8 mouse cellular contexts compared by ENCODE assay signal in the genomic region with DNA sequence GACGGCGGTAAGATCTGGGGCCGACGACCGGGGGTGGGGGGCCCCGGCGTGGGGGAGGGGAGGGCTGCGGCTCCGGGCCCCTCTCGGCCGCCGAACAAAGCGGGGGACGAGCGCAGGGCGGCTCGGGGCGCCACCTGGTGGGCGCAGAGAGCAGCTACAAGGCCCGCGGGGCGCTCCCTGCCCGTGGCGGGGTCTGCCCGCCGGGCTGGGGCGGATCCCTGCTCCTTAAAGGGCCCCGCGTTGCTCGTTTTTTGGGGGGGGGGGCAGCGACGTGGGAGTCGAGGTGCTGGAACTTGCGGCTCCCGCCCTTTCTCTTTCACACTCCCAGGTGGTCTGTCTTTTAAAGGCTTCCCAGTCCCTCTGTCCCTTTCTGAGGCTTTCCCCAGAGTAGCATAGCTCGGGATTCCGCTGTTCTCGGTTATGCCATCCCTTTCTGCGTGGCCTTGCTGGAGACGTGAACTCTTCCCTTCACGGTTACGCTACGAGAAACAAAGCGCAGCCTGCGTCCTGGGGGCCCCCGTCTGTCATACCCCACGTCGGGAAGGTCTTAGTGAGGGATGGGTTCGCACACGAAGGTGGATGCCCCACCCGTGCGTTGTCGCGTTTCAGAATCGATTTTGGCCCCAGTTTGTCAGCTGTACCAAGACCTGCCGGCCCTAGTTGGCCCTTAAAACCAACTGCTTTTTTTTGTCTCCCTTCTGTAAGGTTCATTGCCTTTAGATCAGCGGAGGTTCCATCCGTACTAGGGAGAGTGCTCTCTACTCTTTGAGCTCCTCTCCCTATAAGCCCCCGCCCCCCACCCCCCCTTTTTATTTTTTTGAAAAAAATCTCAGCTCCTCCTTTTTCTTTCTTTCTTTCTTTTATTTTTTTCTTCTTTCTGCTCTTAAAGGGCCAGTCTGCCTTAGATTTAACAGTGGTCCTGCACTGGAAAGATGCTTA. TPM values are rescaled to one million over a fixed set of nuclear protein-coding genes. Genes with fewer than 3 reads are reported as not detected.
A peak's percentile ranks its signal among the peaks of the same experiment; 100 is the strongest.
DNase-seq lines count a peak whose midpoint lies in the region; ATAC-seq and TF ChIP-seq lines count a peak whose summit lies in the region.

No protein-coding gene starts in this region.

- peak; percentile 65 for ATAC-seq in forebrain, embryonic 15.5 days (replicated peaks)

- H3K4me2 ChIP-seq in forebrain, embryonic 15.5 days (replicated peaks), result peak overlapping the region; percentile 76

- H3K27ac ChIP-seq in MEL (ENCODE audit: control insufficient read depth, low read depth, low read length), result peak overlapping the region; percentile 26
- peak overlapping the region; percentile 98 for H3K27ac ChIP-seq in forebrain, embryonic 15.5 days (replicated peaks)

- TF ChIP-seq CTCF in MEL (IDR thresholded peaks at IDR 0.05 in 2 of 3, conservative IDR thresholded peaks at IDR 0.05 in 1 of 3; ENCODE audit: control insufficient read depth in 1 of 3, insufficient read depth in 1 of 3, low read depth in 2 of 3, low read length in 3 of 3, poor library complexity in 1 of 3, severe bottlenecking in 1 of 3), result peak in 2 of 3 experiments; percentile 72 to 96; a peak in 5 of 6 replicates

- under 1% methylated on average over 53 of the region's 59 CpGs for WGBS in forebrain, embryonic 15.5 days

- H3K9me3 ChIP-seq in MEL (replicated peaks; ENCODE audit: insufficient read depth, low read length), result no peaks in the 10 kb centered on the region
- H3K9me3 ChIP-seq in forebrain, embryonic 15.5 days, result no peaks in the 10 kb centered on the region

- no peak for TF ChIP-seq EP300 in MEL (IDR thresholded peaks at IDR 0.05; ENCODE audit: low read depth in 1 of 2, low read length in 2 of 2)

- no peaks in the 10 kb centered on the region; a peak in 1 of 4 replicates for H3K27me3 ChIP-seq in MEL (ENCODE audit: control insufficient read depth in 1 of 2, insufficient read depth in 2 of 2, low read length in 2 of 2)
- no peaks in the 10 kb centered on the region for H3K27me3 ChIP-seq in forebrain, embryonic 15.5 days

- H3K9ac ChIP-seq in MEL (ENCODE audit: control insufficient read depth, low read depth, low read length, poor library complexity, severe bottlenecking), result peak overlapping the region; percentile 78
- H3K9ac ChIP-seq in forebrain, embryonic 15.5 days (replicated peaks), result peak overlapping the region; percentile 89

- peak overlapping the region; percentile 88 for H3K4me3 ChIP-seq in MEL (ENCODE audit: control insufficient read depth in 1 of 2, insufficient read depth in 1 of 2, low read depth in 2 of 2, low read length in 2 of 2)
- peak overlapping the region; percentile 73 for H3K4me3 ChIP-seq in forebrain, embryonic 15.5 days

- H3K79me2 ChIP-seq in MEL (ENCODE audit: control insufficient read depth, insufficient read depth, low read length, poor library complexity), result peaks cover 19% of the 10 kb centered on the region

- H3K4me1 ChIP-seq in MEL (ENCODE audit: control insufficient read depth in 1 of 2, insufficient read depth in 2 of 2, low read length in 2 of 2), result peaks cover 4 to 21% of the 10 kb centered on the region in 2 experiments
- peaks cover 54% of the 10 kb centered on the region for H3K4me1 ChIP-seq in forebrain, embryonic 15.5 days

- intact Hi-C loops in heart, postnatal 25 days (cut with DNase I), result loop anchor here (1.0 to 2.0 kb wide), 3 partner anchors 35 to 150 kb away; partner anchors contain the start of gene Spindoc

- peaks cover 0 to 17% of the 10 kb centered on the region in 2 experiments; a peak in 2 of 4 replicates for H3K36me3 ChIP-seq in MEL (ENCODE audit: control insufficient read depth in 1 of 2, insufficient read depth in 2 of 2, low read length in 2 of 2)
- H3K36me3 ChIP-seq in forebrain, embryonic 15.5 days, result 0 out of 2 replicates have a peak, but pooled peaks cover 6% of the 10 kb centered on the region

- no peak for TF ChIP-seq POLR2A in MEL (IDR thresholded peaks at IDR 0.05; ENCODE audit: control insufficient read depth in 1 of 2, insufficient read depth in 1 of 2, low read depth in 1 of 2, low read length in 2 of 2, poor library complexity in 1 of 2)

- DNase-seq in MEL (ENCODE audit: low read depth, low spot score), result peak; percentile 80
- peak; percentile 72 for DNase-seq in cerebellum, adult 11-12 months
- DNase-seq in heart, postnatal 25 days (ENCODE audit: low spot score), result peak; percentile 74
- DNase-seq in layer of hippocampus, postnatal 10 days (ENCODE audit: low spot score in 2 of 2), result peak; percentile 88 to 94
- peak; percentile 87 for DNase-seq in lung, postnatal 14 days
- DNase-seq in ovary, postnatal 14 days (ENCODE audit: low spot score), result peak; percentile 87
- DNase-seq in thymus, postnatal 10 days (ENCODE audit: low spot score in 2 of 2), result peak; percentile 77 to 90

- peak; percentile 63 for TF ChIP-seq RAD21 in MEL (IDR thresholded peaks at IDR 0.05; ENCODE audit: low read depth, low read length)

TF ChIP-seq in MEL, 35 proteins besides CTCF, POLR2A, EP300 and RAD21:
- TF ChIP-seq NELFE (IDR thresholded peaks at IDR 0.05; ENCODE audit: low read depth, low read length) (no peak), TCF12 (IDR thresholded peaks at IDR 0.05; ENCODE audit: low read depth, low read length) (no peak), E2F4 (IDR thresholded peaks at IDR 0.05; ENCODE audit: borderline replicate concordance, low read depth, low read length) (no peak), ZNF384 (IDR thresholded peaks at IDR 0.05; ENCODE audit: low read depth, low read length) (0 out of 2 replicates have a peak, but pooled peaks have one; percentile 4), HCFC1 (IDR thresholded peaks at IDR 0.05; ENCODE audit: low read depth, low read length) (peak; percentile 60), ETS1 (IDR thresholded peaks at IDR 0.05; ENCODE audit: low read depth, low read length) (no peak), SIN3A (IDR thresholded peaks at IDR 0.05; ENCODE audit: low read length) (peak; percentile 25; the same call in 1 of the 2 replicates), ZC3H11A (IDR thresholded peaks at IDR 0.05; ENCODE audit: low read depth, low read length) (peak; percentile 46), MAZ (IDR thresholded peaks at IDR 0.05; ENCODE audit: low read depth, low read length) (no peak; the same call in 1 of the 2 replicates), SMC3 (IDR thresholded peaks at IDR 0.05; ENCODE audit: low read depth, low read length) (peak; percentile 76), CHD1 (IDR thresholded peaks at IDR 0.05; ENCODE audit: low read depth, low read length) (0 out of 2 replicates have a peak, but pooled peaks have one; percentile 46), KAT2A (conservative IDR thresholded peaks at IDR 0.05; ENCODE audit: low read depth, low read length) (no peak), USF1 (IDR thresholded peaks at IDR 0.05; ENCODE audit: low read depth, low read length) (no peak)
TF ChIP-seq in MEL: peak in this region for 6.

RNA-seq across cellular contexts. Expression of gene 2700081O15Rik, which starts 0.8 kb away (rescaled TPM):
- 10.7 and 14.1 TPM in 2 replicates for total RNA-seq in MEL (2012; rRNA removed)
- 10 to 100 TPM in 1 of 2 experiments, not detected in 1; 18.0 TPM for polyA plus RNA-seq in MEL (2012; ENCODE audit: insufficient read depth in 1 of 2, insufficient read length in 2 of 2, low read depth in 1 of 2, low replicate concordance in 2 of 2, missing spikeins in 1 of 2)
- polyA plus RNA-seq in forebrain, embryonic 15.5 days (2015; fragmentation: Nextera tagmentation; extraction: Ambion mirVana), result 27.8 and 29.3 TPM in 2 replicates
- 10 to 100 TPM; 15.8 to 18.7 TPM for total RNA-seq in heart, postnatal 25 days (2021)
- 10 to 100 TPM; 70.8 to 72.1 TPM for total RNA-seq in layer of hippocampus, postnatal 10 days (2021)

RNA-seq across cellular contexts. Expression of gene Spindoc, which starts 35.4 kb away (rescaled TPM):
- total RNA-seq in MEL (2012; rRNA removed), result 12.8 and 13.0 TPM in 2 replicates
- 10 to 100 TPM in 1 of 2 experiments, not detected in 1; 54.1 TPM for polyA plus RNA-seq in MEL (2012; ENCODE audit: insufficient read depth in 1 of 2, insufficient read length in 2 of 2, low read depth in 1 of 2, low replicate concordance in 2 of 2, missing spikeins in 1 of 2)
- 38.7 and 43.9 TPM in 2 replicates for polyA plus RNA-seq in forebrain, embryonic 15.5 days (2015; fragmentation: Nextera tagmentation; extraction: Ambion mirVana)
- total RNA-seq in heart, postnatal 25 days (2021), result 10 to 100 TPM; 14.1 to 17.5 TPM
- 10 to 100 TPM; 39.0 to 45.6 TPM for total RNA-seq in layer of hippocampus, postnatal 10 days (2021)

Comparison
In these comparisons a context has a peak if more than half of its experiments do, and no peak if none do; other contexts are left out.
1. Peak in every context shown above with its lines: DNase-seq, ATAC-seq, H3K4me3 ChIP-seq and H3K27ac ChIP-seq.